Mouse (Mus musculus) C2C12 (cell line): ENCODE results near the gene Zfp683.

Source experiments
- CEBPB ChIP-seq: IDR thresholded peaks from one replicate; pipeline ENCODE4 v1.6.1; 2011; ENCODE audit warnings: low read depth, mild to moderate bottlenecking, control low read depth, moderate library complexity
- CTCF ChIP-seq: IDR thresholded peaks from one replicate; pipeline ENCODE4 v1.5.1; 2011; ENCODE audit not compliant: control insufficient read depth, insufficient read depth, insufficient read length
- FOSL1 ChIP-seq: IDR thresholded peaks from one replicate; pipeline ENCODE4 v1.8.0; 2011; ENCODE audit warnings: mild to moderate bottlenecking, low read length; ENCODE audit not compliant: poor library complexity, insufficient read depth, severe bottlenecking
- MAX ChIP-seq: IDR thresholded peaks from one replicate; pipeline ENCODE4 v1.6.1; 2011; ENCODE audit warnings: mild to moderate bottlenecking, control low read depth
- MYOD1 ChIP-seq: IDR thresholded peaks from one replicate; pipeline ENCODE4 v1.6.1; 2011; ENCODE audit warnings: low read depth; ENCODE audit not compliant: control insufficient read depth, insufficient read length
- MYOG ChIP-seq: IDR thresholded peaks from one replicate; pipeline ENCODE4 v1.6.1; 2011; ENCODE audit not compliant: control insufficient read depth, insufficient read length; ENCODE audit errors: extremely low read depth
- USF1 ChIP-seq: IDR thresholded peaks from one replicate; pipeline ENCODE4 v1.6.1; 2011; ENCODE audit warnings: low read depth, mild to moderate bottlenecking, control low read depth, moderate library complexity

DNA sequence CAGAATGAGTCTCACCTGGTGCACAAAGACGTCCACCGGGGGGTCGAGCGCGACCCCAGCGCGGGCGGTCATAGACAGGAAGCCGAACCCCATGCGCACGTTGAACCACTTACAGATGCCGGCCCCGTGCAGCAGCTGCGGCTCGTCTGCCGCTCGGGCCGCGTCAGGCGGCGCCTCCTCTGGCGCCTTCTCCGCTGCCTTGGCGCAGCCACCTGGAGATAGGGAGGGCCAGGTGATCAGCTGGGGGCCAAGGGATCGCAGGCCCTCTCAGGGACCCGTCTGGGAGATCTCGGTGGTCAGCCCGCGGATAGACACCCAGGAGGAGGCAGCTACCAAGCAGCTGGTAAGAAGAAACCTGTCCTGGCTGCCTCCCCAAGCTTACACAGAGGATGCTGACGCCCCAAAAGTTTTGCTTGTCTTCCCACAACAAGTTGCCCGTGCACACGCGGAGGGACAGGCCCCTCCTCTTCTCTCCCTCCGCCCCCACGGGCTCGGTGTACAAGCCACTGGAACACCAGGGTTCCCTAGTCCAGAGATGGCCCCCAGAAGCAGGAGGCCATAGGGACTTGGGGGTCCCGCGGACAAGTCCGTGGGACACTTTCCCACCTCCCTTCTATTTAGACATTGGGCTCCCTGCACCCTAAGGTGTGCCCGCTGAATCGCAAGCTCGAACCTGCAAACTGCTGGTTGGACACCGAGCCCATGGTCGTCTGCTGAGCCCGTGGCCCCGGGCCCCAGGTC is 35.4 kb upstream of the Zfp683 start:
- TF ChIP-seq CTCF, result no peak
- no peak for TF ChIP-seq MAX
- TF ChIP-seq FOSL1, result no peak
- no peak for TF ChIP-seq MYOD1
- no peak for TF ChIP-seq USF1
- TF ChIP-seq CEBPB, result no peak
- TF ChIP-seq MYOG, result no peak
